Mouse (Mus musculus) neural tube, embryonic 14.5 days (tissue): ENCODE results near the gene Kcnmb2. TPM values are rescaled to one million over a fixed set of nuclear protein-coding genes. Genes with fewer than 3 reads are reported as not detected.

Experiments
- ATAC-seq: fragments of 200-750 bp; cut with Nextera tagmentation; 2 replicates; pipeline ENCODE4 v1.8.0; 2017; ENCODE audit warnings: low read depth, mild to moderate bottlenecking, moderate TSS enrichment, moderate library complexity
- H3K27ac ChIP-seq: fragments of 300-500 bp; sonication (generic); 2 replicates; pipeline ENCODE4 v1.5.1; 2014; ENCODE audit warnings: low read depth, mild to moderate bottlenecking, control low read depth, low read length, moderate library complexity, mixed read lengths
- H3K27me3 ChIP-seq: fragments of 300-500 bp; sonication (generic); 2 replicates; pipeline ENCODE4 v1.6.1; 2014; ENCODE audit warnings: low read length; ENCODE audit not compliant: control insufficient read depth, insufficient read depth
- H3K36me3 ChIP-seq: fragments of 300-500 bp; sonication (generic); 2 replicates; pipeline ENCODE4 v1.6.1; 2014; ENCODE audit warnings: low read length, mixed read lengths; ENCODE audit not compliant: control insufficient read depth, insufficient read depth
- H3K4me1 ChIP-seq: fragments of 300-500 bp; sonication (generic); 2 replicates; pipeline ENCODE4 v1.6.1; 2014; ENCODE audit warnings: low read length; ENCODE audit not compliant: control insufficient read depth, insufficient read depth
- H3K4me2 ChIP-seq: fragments of 300-500 bp; sonication (generic); 2 replicates; pipeline ENCODE4 v1.6.1; 2014; ENCODE audit warnings: mild to moderate bottlenecking, low read depth, low read length, control low read depth
- H3K4me3 ChIP-seq: fragments of 300-500 bp; sonication (generic); 2 replicates; pipeline ENCODE4 v1.5.1; 2014; ENCODE audit warnings: low read depth, low read length, control low read depth, mixed read lengths
- H3K9ac ChIP-seq: fragments of 300-500 bp; sonication (generic); replicated peaks from 2 replicates; pipeline ENCODE4 v1.6.1; 2014; ENCODE audit warnings: low read depth, mild to moderate bottlenecking, control low read depth, low read length, mixed read lengths
- H3K9me3 ChIP-seq: fragments of 300-500 bp; sonication (generic); 2 replicates; pipeline ENCODE4 v1.6.1; 2016; ENCODE audit warnings: low read length; ENCODE audit not compliant: control insufficient read depth
- WGBS: fragments of 180-500 bp; shearing (Covaris S2); extraction: QIAGEN DNeasy Blood & Tissue Kit; methylation state at CpG from one replicate; pipeline ENCODE4 v1.1.7; 2014; 5-methylcytosine and 5-hydroxymethylcytosine counted together
- polyA plus RNA-seq: library from polyadenylated mRNA; unstranded; fragments of >200 nt; fragmentation: Nextera tagmentation; extraction: Ambion mirVana; gene quantifications from 2 replicates; pipeline ENCODE4 v1.2.1, GENCODE M21; 2014

Gene Kcnmb2
- polyA plus RNA-seq, 1 experiment from 2014 or later, result 24.4 TPM

DNA sequence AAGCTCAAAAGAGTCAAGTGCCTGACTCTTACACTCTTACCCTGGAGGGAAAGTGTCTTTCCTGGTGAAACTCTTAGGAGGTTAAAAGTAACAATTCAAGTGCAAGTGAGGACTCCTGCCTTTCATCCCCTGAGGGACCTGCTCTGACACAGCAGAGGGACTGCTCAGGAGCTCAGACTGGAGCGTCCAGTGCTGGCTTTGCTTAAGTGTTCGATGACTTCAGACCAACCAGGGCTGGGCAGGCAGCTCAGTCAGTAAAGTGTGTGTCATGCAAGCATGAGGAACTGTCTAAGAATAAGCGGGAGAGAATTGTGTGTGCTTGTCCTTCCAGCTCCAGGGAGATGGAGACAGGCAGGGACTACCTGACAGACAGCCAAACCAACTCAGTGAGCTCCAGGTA lies 9.4 kb downstream of the Kcnmb2 start:
- no peak overlapping the region for H3K4me2 ChIP-seq
- H3K4me1 ChIP-seq, result no peaks in the 10 kb centered on the region
- H3K27ac ChIP-seq, result no peak overlapping the region
- H3K27me3 ChIP-seq, result no peaks in the 10 kb centered on the region
- no peak for ATAC-seq
- 65% methylated on average over 3 of the region's 3 CpGs for WGBS
- H3K4me3 ChIP-seq, result no peak overlapping the region
- H3K9ac ChIP-seq, result no peak overlapping the region
- H3K9me3 ChIP-seq, result no peaks in the 10 kb centered on the region
- H3K36me3 ChIP-seq, result no peaks in the 10 kb centered on the region

DNA sequence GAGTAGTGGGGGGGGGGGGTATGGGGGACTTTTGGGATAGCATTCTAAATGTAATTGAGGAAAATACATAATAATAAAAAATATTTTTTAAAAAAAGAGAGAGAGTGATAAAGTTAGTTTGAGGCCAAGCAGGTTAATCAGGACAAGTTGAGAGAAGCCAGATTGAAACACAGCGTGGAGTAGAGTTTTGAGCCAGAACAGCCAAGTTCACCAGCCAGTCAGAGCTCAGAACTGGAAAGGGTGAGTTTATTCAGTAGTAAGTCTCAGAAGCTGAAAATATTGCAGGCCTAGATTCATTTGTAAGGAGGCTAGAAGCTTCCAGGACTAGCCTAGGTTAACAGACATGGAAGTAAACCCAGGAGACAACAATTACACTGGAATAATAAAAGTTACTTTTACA lies 26.2 kb downstream of the Kcnmb2 start:
- ATAC-seq, result no peak
- WGBS, result 97% methylated on average over 1 of the region's 1 CpGs

DNA sequence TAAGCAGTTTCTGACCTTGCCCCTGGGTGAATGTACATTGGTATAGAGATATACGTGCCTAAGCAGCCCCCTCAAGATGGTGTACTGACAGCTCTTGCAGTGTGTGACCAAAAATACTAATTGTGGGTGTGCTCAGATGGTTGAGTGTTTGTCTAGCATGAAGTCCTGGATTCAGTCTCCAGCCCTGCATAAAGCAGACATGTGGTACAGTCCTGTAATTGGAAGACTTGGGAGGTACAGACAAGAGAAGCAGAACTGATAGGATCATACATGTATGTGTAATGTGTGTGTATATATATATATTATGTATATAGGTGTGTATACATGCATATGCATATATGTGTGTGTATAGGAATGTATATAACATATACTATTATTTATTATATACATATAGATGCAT lies 32.4 kb downstream of the Kcnmb2 start:
- ATAC-seq, result 0 out of 2 replicates have a peak, but pooled peaks have one; percentile 56
- no peaks in the 10 kb centered on the region for H3K27me3 ChIP-seq
- no peaks in the 10 kb centered on the region for H3K9me3 ChIP-seq
- no peak overlapping the region for H3K4me2 ChIP-seq
- 71% methylated on average over 1 of the region's 1 CpGs for WGBS
- H3K4me1 ChIP-seq, result no peaks in the 10 kb centered on the region
- no peak overlapping the region for H3K27ac ChIP-seq
- no peak overlapping the region for H3K4me3 ChIP-seq
- no peak overlapping the region for H3K9ac ChIP-seq
- H3K36me3 ChIP-seq, result no peaks in the 10 kb centered on the region

More for the DNA sequence above, 26.2 kb downstream of the Kcnmb2 start:
- Histone ChIP-seq H3K27me3 (no peaks in the 10 kb centered on the region), H3K27ac (no peak overlapping the region), H3K4me1 (no peaks in the 10 kb centered on the region), H3K9ac (no peak overlapping the region), H3K4me3 (no peak overlapping the region), H3K9me3 (no peaks in the 10 kb centered on the region), H3K4me2 (no peak overlapping the region), H3K36me3 (no peaks in the 10 kb centered on the region)

DNA sequence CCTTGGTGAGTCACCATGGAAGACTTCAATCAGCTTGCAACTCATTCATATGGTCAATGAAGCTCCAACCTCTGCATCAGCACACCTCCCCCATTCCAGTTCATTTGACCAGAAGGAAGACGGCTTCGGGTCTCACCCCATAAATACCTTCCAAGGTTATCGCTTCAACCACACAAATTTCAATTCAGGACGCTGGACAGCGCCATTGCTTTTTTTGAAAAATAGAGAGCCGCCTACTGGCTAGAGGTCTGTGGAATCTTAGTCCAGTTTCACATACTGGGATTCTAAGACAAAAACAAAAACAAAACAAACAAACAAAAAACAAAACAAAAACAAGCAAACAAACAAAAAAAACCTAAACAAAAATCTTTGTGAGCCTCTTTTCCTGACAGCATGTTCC lies 39.2 kb downstream of the Kcnmb2 start:
- Histone ChIP-seq H3K9me3 (no peaks in the 10 kb centered on the region), H3K36me3 (no peaks in the 10 kb centered on the region), H3K27ac (no peak overlapping the region), H3K9ac (no peak overlapping the region), H3K4me2 (no peak overlapping the region), H3K27me3 (no peaks in the 10 kb centered on the region), H3K4me3 (no peak overlapping the region), H3K4me1 (no peaks in the 10 kb centered on the region)
- ATAC-seq, result no peak
- WGBS, result 37% methylated on average over 6 of the region's 6 CpGs

DNA sequence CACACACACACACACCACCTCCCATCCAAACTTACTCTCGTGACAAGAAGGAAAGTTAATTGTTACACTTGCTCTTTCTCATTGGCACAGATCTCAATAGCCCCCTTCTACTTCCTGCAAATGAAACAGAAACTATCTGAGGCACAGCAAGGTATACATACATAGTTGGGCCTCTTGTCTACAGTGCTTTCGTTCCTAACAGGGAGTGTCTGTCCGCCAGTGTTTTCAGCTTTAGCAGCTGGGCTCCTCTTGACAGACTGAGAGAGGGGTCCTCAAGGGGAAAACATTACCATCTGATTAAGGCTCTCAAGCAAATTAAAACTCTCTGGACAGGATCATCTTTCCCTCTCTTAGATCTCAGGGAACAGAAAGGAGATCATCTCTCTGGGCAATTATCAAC lies 51.9 kb downstream of the Kcnmb2 start:
- no peak overlapping the region for H3K9ac ChIP-seq
- WGBS, result 54% methylated on average over 3 of the region's 3 CpGs
- H3K27ac ChIP-seq, result no peak overlapping the region
- no peak overlapping the region for H3K4me2 ChIP-seq
- no peaks in the 10 kb centered on the region for H3K27me3 ChIP-seq
- H3K4me3 ChIP-seq, result no peak overlapping the region
- H3K9me3 ChIP-seq, result no peaks in the 10 kb centered on the region
- H3K4me1 ChIP-seq, result no peaks in the 10 kb centered on the region
- no peaks in the 10 kb centered on the region for H3K36me3 ChIP-seq
- ATAC-seq, result 0 out of 2 replicates have a peak, but pooled peaks have one; percentile 33

DNA sequence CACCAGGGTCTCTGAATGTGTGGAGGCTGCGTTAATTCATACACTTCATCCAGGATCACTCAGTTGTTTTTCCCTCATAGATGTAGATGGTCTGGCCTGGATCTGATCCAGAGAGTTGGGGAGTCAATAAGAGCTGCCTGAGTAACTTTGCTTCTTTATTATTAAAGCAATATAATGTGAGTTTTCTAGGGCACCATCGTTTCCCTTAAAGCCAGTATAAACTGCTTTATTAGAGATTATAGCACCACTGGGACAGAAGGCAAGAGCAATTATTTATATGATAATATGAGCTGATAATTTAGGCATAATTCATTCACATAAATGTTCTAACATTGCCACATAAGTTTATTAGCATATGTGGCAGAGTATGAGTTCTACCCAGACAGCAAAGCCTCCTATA lies 52.7 kb downstream of the Kcnmb2 start:
- no peaks in the 10 kb centered on the region for H3K27me3 ChIP-seq
- ATAC-seq, result peak; percentile 39; the same call in 1 of the 2 replicates
- H3K4me2 ChIP-seq, result no peak overlapping the region
- 51% methylated on average over 2 of the region's 2 CpGs for WGBS
- no peaks in the 10 kb centered on the region for H3K9me3 ChIP-seq
- H3K4me1 ChIP-seq, result no peaks in the 10 kb centered on the region
- H3K4me3 ChIP-seq, result no peak overlapping the region
- no peaks in the 10 kb centered on the region for H3K36me3 ChIP-seq
- peak overlapping the region; percentile 45; the same call in 1 of the 2 replicates for H3K27ac ChIP-seq
- no peak overlapping the region for H3K9ac ChIP-seq

DNA sequence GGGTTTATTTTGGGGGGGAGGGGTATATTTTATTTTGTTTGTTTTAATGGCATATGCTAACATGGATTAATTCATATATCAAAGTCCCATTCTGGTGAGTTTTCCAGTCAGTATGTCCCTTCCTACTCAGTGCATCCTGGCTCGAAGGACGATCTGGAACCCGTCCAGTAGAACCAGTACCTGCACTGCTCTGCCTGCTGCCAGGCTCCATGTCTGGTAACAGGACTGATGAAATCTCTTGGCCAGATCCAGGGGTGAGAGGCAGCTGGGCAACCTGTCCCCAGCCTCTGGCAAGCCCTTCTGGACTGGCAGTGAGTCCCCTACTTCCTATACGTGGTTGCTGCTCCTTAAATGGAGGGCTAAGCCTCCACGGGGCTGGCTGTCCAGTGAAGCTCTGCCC lies 57.5 kb downstream of the Kcnmb2 start:
- Histone ChIP-seq H3K9me3 (no peaks in the 10 kb centered on the region), H3K27ac (no peak overlapping the region), H3K4me3 (no peak overlapping the region), H3K9ac (no peak overlapping the region), H3K27me3 (no peaks in the 10 kb centered on the region), H3K4me1 (peaks cover 2% of the 10 kb centered on the region; the same call in 1 of the 2 replicates), H3K36me3 (no peaks in the 10 kb centered on the region), H3K4me2 (no peak overlapping the region)
- WGBS, result 71% methylated on average over 5 of the region's 5 CpGs
- ATAC-seq, result no peak

DNA sequence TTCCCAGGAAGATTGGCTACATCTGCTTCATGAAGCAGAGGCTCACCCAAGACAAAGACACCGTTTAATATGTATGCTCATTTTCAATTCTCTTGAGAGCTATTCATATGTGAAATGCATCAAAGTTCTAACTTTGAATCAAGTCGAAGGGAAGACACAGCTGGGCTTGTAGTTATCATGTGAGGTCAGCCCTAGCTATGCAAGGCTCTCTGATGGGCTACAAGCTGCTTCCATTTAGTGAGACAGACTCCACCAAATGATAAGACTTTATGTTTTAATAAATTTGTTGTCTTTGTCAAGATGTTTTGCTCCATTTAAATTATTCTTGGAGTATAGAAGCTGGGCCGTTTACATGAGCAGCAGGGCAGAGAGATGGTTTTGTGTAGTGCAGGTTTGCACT lies 58.9 kb downstream of the Kcnmb2 start:
- Histone ChIP-seq H3K36me3 (no peaks in the 10 kb centered on the region), H3K9me3 (no peaks in the 10 kb centered on the region), H3K9ac (no peak overlapping the region), H3K4me1 (peaks cover 2% of the 10 kb centered on the region; the same call in 1 of the 2 replicates), H3K4me3 (no peak overlapping the region), H3K27ac (no peak overlapping the region), H3K27me3 (no peaks in the 10 kb centered on the region), H3K4me2 (no peak overlapping the region)
- ATAC-seq, result no peak
- 30% methylated on average over 3 of the region's 3 CpGs for WGBS

DNA sequence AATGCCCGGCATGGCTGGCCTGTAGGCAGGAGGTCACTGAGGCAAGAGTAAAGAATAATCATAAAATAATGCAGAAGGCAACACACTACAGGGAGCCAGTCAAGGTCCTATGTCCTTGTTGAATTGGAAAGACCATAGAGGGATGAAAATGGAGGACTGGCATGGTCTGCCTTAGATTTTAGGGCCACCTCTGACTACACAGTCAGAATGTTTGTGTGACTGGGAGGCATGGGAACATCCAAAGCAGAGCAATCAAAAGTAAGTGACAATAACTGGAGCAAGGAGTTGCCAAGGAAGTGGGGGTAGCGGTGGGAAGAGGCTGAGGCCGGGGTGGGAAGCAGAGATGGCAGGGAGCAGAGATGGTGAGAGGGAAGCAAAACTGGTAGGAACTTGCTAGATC lies 60.8 kb downstream of the Kcnmb2 start:
- no peaks in the 10 kb centered on the region for H3K27me3 ChIP-seq
- H3K9ac ChIP-seq, result no peak overlapping the region
- WGBS, result 97% methylated on average over 3 of the region's 3 CpGs
- H3K36me3 ChIP-seq, result no peaks in the 10 kb centered on the region
- ATAC-seq, result no peak
- H3K4me1 ChIP-seq, result peaks cover 2% of the 10 kb centered on the region; the same call in 1 of the 2 replicates
- no peak overlapping the region for H3K4me2 ChIP-seq
- no peaks in the 10 kb centered on the region for H3K9me3 ChIP-seq
- no peak overlapping the region for H3K27ac ChIP-seq
- no peak overlapping the region for H3K4me3 ChIP-seq
